Mouse (Mus musculus) cerebellum, adult 9-11 months (tissue): ENCODE measurements around the gene 1190002N15Rik.

Experiments used
- DNase-seq: peaks from one replicate; pipeline ENCODE4 v3.0.0; 2022

The 1190002N15Rik gene

GRCm38 (mm10) chr9:94529146-94529746 lies 8.6 kb downstream of the 1190002N15Rik start:
- DNase-seq, result peak; percentile 2

GRCm38 (mm10) chr9:94526473-94526872 lies 11.4 kb downstream of the 1190002N15Rik start:
- peak; percentile 60 for DNase-seq

- no peak for DNase-seq
Measured at GRCm38 (mm10) chr9:94512246-94512645, 25.6 kb downstream of the 1190002N15Rik start.

- DNase-seq, result no peak
Measured at GRCm38 (mm10) chr9:94511139-94511538, 26.7 kb downstream of the 1190002N15Rik start.

GRCm38 (mm10) chr9:94506980-94507379 lies 30.9 kb downstream of the 1190002N15Rik start:
- no peak for DNase-seq

- no peak for DNase-seq
Measured at GRCm38 (mm10) chr9:94491467-94491866, 46.4 kb downstream of the 1190002N15Rik start.

GRCm38 (mm10) chr9:94487976-94488375 lies 49.9 kb downstream of the 1190002N15Rik start:
- no peak for DNase-seq

- no peak for DNase-seq
Measured at GRCm38 (mm10) chr9:94483291-94483879, 54.5 kb downstream of the 1190002N15Rik start.

- DNase-seq, result peak; percentile 81
Measured at GRCm38 (mm10) chr9:94482215-94482975, 55.5 kb downstream of the 1190002N15Rik start.

GRCm38 (mm10) chr9:94481057-94481456 lies 56.8 kb downstream of the 1190002N15Rik start:
- DNase-seq, result no peak

GRCm38 (mm10) chr9:94479382-94479781 lies 58.5 kb downstream of the 1190002N15Rik start:
- DNase-seq, result no peak

- DNase-seq, result no peak
Measured at GRCm38 (mm10) chr9:94478954-94479353, 58.9 kb downstream of the 1190002N15Rik start.

GRCm38 (mm10) chr9:94475973-94476372 lies 61.9 kb downstream of the 1190002N15Rik start:
- no peak for DNase-seq

GRCm38 (mm10) chr9:94473898-94474297 lies 64.0 kb downstream of the 1190002N15Rik start:
- no peak for DNase-seq

GRCm38 (mm10) chr9:94472963-94473582 lies 64.8 kb downstream of the 1190002N15Rik start:
- no peak for DNase-seq

- no peak for DNase-seq
Measured at GRCm38 (mm10) chr9:94471485-94471884, 66.4 kb downstream of the 1190002N15Rik start.
